ENCODE assay signal across 26 mouse cellular contexts in the genomic region with DNA sequence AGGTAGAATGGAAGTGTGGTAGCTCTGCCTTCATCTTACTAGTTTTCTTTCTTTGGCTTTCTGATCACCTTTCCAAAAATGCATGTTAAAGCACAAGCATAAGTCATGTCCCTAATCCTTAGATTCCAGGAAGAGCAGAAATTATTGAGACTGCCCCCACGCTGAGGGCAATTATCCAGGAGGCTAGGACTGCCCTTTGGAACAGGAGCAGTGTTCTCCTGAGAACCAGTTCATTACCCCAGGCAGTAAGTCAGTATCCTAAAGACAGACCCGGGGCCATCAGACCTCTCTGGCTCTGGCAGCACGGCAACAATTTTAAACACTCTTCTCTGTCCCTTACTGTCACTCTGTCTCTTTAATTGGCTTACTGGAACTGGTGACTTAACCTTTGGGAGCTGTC. TPM values are rescaled to one million over a fixed set of nuclear protein-coding genes. Genes with fewer than 3 reads are reported as not detected.
DNase-seq lines count a peak whose midpoint lies in the region; ATAC-seq and TF ChIP-seq lines count a peak whose summit lies in the region.
"Had no signal": no experiment of that assay in that cellular context is flagged by ENCODE, and none has a peak within 500 bp of the region (broad histone marks: within the 10 kb centered on the region; RNA-seq: fewer than 3 reads in every experiment).

No protein-coding gene starts in this region.

- no peak overlapping the region for H3K9ac ChIP-seq in kidney, embryonic 16.5 days (replicated peaks; ENCODE audit: low read length)
- no peak overlapping the region for H3K9ac ChIP-seq in intestine, postnatal 0 days (ENCODE audit: low read depth, low read length)
- H3K9ac ChIP-seq in hindbrain, embryonic 12.5 days = no peak overlapping the region
- H3K9ac ChIP-seq: embryonic facial prominence, embryonic 12.5 days; embryonic facial prominence, embryonic 15.5 days; forebrain, postnatal 0 days; hindbrain, embryonic 14.5 days had no signal

- no peaks in the 10 kb centered on the region for H3K9me3 ChIP-seq in kidney, embryonic 16.5 days (ENCODE audit: low read length)
- H3K9me3 ChIP-seq in intestine, postnatal 0 days (ENCODE audit: control insufficient read depth) = no peaks in the 10 kb centered on the region
- H3K9me3 ChIP-seq in hindbrain, embryonic 12.5 days (replicated peaks) = no peaks in the 10 kb centered on the region
- H3K9me3 ChIP-seq: embryonic facial prominence, embryonic 12.5 days; embryonic facial prominence, embryonic 15.5 days; G1E had no signal

- H3K4me1 ChIP-seq in kidney, embryonic 16.5 days (ENCODE audit: insufficient read depth, low read length) = no peaks in the 10 kb centered on the region
- H3K4me1 ChIP-seq in intestine, postnatal 0 days (replicated peaks; ENCODE audit: control insufficient read depth, insufficient read depth, low read length) = no peaks in the 10 kb centered on the region
- H3K4me1 ChIP-seq in hindbrain, embryonic 12.5 days = no peaks in the 10 kb centered on the region
- H3K4me1 ChIP-seq: embryonic facial prominence, embryonic 12.5 days; embryonic facial prominence, embryonic 15.5 days had no signal

- H3K4me2 ChIP-seq in kidney, embryonic 16.5 days (replicated peaks; ENCODE audit: low read depth, low read length) = no peak overlapping the region
- no peak overlapping the region for H3K4me2 ChIP-seq in intestine, postnatal 0 days (replicated peaks; ENCODE audit: low read depth)
- H3K4me2 ChIP-seq in hindbrain, embryonic 12.5 days (replicated peaks) = no peak overlapping the region
- H3K4me2 ChIP-seq: embryonic facial prominence, embryonic 12.5 days; embryonic facial prominence, embryonic 15.5 days; heart, embryonic 11.5 days; hindbrain, embryonic 14.5 days had no signal

- peak; percentile 2 for DNase-seq in kidney, adult 11 months
- DNase-seq in kidney, postnatal 14 days = no peak
- peak; percentile 38 for DNase-seq in kidney, adult 9 months
- DNase-seq in adipocyte (ENCODE audit: low spot score) = peak; percentile 70
- DNase-seq in B cell, adult 2 months = no peak
- DNase-seq: adrenal gland, adult 2 months; adrenal gland, postnatal 14 days; cerebellum, adult 11 months; cerebellum, adult 2 months; cerebellum, adult 9-11 months; cerebellum, postnatal 25 days; forebrain, postnatal 0 days; gastrocnemius, adult 2 months; gastrocnemius, postnatal 14 days; heart, adult 11 months had no signal

- no peak overlapping the region for H3K27ac ChIP-seq in kidney, embryonic 16.5 days (ENCODE audit: low read length)
- H3K27ac ChIP-seq in intestine, postnatal 0 days (ENCODE audit: low read depth, low read length) = no peak overlapping the region
- no peak overlapping the region for H3K27ac ChIP-seq in hindbrain, embryonic 12.5 days
- H3K27ac ChIP-seq: embryonic facial prominence, embryonic 12.5 days; embryonic facial prominence, embryonic 15.5 days; gastrocnemius, adult 2 months; hindbrain, embryonic 14.5 days had no signal

- H3K27me3 ChIP-seq in kidney, embryonic 16.5 days (ENCODE audit: insufficient read depth, low read length) = no peaks in the 10 kb centered on the region
- no peaks in the 10 kb centered on the region for H3K27me3 ChIP-seq in intestine, postnatal 0 days (replicated peaks; ENCODE audit: control insufficient read depth, insufficient read depth, low read length)
- H3K27me3 ChIP-seq in hindbrain, embryonic 12.5 days = no peaks in the 10 kb centered on the region
- H3K27me3 ChIP-seq: CH12.LX; embryonic facial prominence, embryonic 12.5 days; embryonic facial prominence, embryonic 15.5 days; Patski had no signal

- TF ChIP-seq CTCF in intestine, postnatal 0 days (IDR thresholded peaks at IDR 0.05; ENCODE audit: low read depth) = no peak

- 78% methylated on average over 3 of the region's 3 CpGs for WGBS in kidney, embryonic 16.5 days
- WGBS in intestine, postnatal 0 days = 40% methylated on average over 3 of the region's 3 CpGs
- 79% methylated on average over 3 of the region's 3 CpGs for whole genome bisulfite sequencing in hindbrain, embryonic 12.5 days

- no peaks in the 10 kb centered on the region for H3K36me3 ChIP-seq in kidney, embryonic 16.5 days (ENCODE audit: insufficient read depth, low read length)
- no peaks in the 10 kb centered on the region for H3K36me3 ChIP-seq in intestine, postnatal 0 days (ENCODE audit: control insufficient read depth, insufficient read depth)
- no peaks in the 10 kb centered on the region for H3K36me3 ChIP-seq in hindbrain, embryonic 12.5 days
- H3K36me3 ChIP-seq: embryonic facial prominence, embryonic 12.5 days; embryonic facial prominence, embryonic 15.5 days; G1E had no signal

- H3K4me3 ChIP-seq in kidney, embryonic 16.5 days (ENCODE audit: low read length) = no peak overlapping the region
- H3K4me3 ChIP-seq in intestine, postnatal 0 days (ENCODE audit: low read depth, low read length) = no peak overlapping the region
- no peak overlapping the region for H3K4me3 ChIP-seq in hindbrain, embryonic 12.5 days
- H3K4me3 ChIP-seq: embryonic facial prominence, embryonic 12.5 days; embryonic facial prominence, embryonic 15.5 days; gastrocnemius, adult 2 months had no signal

- no peak for ATAC-seq in kidney, embryonic 16.5 days (ENCODE audit: low FRiP score, low TSS enrichment)
- peak; percentile 44; the same call in 1 of the 2 replicates for ATAC-seq in intestine, postnatal 0 days
- no peak for ATAC-seq in hindbrain, embryonic 12.5 days (ENCODE audit: low FRiP score)
- ATAC-seq: forebrain, embryonic 14.5 days; forebrain, postnatal 0 days; Patski had no signal

RNA-seq across cellular contexts. Expression of a gene that starts 30.0 kb away (rescaled TPM):
- polyA plus RNA-seq in kidney, embryonic 16.5 days (2015; fragmentation: Nextera tagmentation; extraction: Ambion mirVana) = 1.1 and 1.3 TPM in 2 replicates
- 6.4 TPM in 2 replicates for polyA plus RNA-seq in intestine, postnatal 0 days (2015; fragmentation: Nextera tagmentation; extraction: Ambion mirVana)
- polyA plus RNA-seq in hindbrain, embryonic 12.5 days (2016; fragmentation: Nextera tagmentation; extraction: Ambion mirVana) = 8.0 and 8.2 TPM in 2 replicates

Comparison
In these comparisons a context has a peak if more than half of its experiments do, and no peak if none do; other contexts are left out.
1. DNase-seq: peak in kidney, adult 11 months (single experiment), kidney, adult 9 months (single experiment) and adipocyte (single experiment); none in kidney, postnatal 14 days (single experiment) and B cell, adult 2 months (0 of 2).